Mouse (Mus musculus) intestine, embryonic 16.5 days (tissue): ENCODE measurements around the gene Gm44502. TPM values are rescaled to one million over a fixed set of nuclear protein-coding genes. Genes with fewer than 3 reads are reported as not detected.

ENCODE experiments used
- ATAC-seq: fragments of 200-750 bp; cut with Nextera tagmentation; 2 replicates; pipeline ENCODE4 v1.8.0; 2017; ENCODE audit warnings: moderate TSS enrichment, moderate library complexity
- H3K27ac ChIP-seq: fragments of 300-500 bp; sonication (generic); 2 replicates; pipeline ENCODE4 v1.5.1; 2014; ENCODE audit warnings: mild to moderate bottlenecking, low read length
- H3K27me3 ChIP-seq: fragments of 300-500 bp; sonication (generic); replicated peaks from 2 replicates; pipeline ENCODE4 v1.6.1; 2014; ENCODE audit warnings: low read length, control low read depth, mixed read lengths; ENCODE audit not compliant: control insufficient read depth, insufficient read depth
- H3K36me3 ChIP-seq: fragments of 300-500 bp; sonication (generic); 2 replicates; pipeline ENCODE4 v1.6.1; 2014; ENCODE audit warnings: low read length, control low read depth; ENCODE audit not compliant: control insufficient read depth, insufficient read depth
- H3K4me1 ChIP-seq: fragments of 300-500 bp; sonication (generic); 2 replicates; pipeline ENCODE4 v1.6.1; 2014; ENCODE audit warnings: low read length, control low read depth, mixed read lengths; ENCODE audit not compliant: control insufficient read depth, insufficient read depth
- H3K4me2 ChIP-seq: fragments of 300-500 bp; sonication (generic); 2 replicates; pipeline ENCODE4 v1.6.1; 2014; ENCODE audit warnings: low read depth, low read length, control low read depth
- H3K4me3 ChIP-seq: fragments of 300-500 bp; sonication (generic); 2 replicates; pipeline ENCODE4 v1.5.1; 2014; ENCODE audit warnings: mild to moderate bottlenecking, low read length
- H3K9ac ChIP-seq: fragments of 300-500 bp; sonication (generic); 2 replicates; pipeline ENCODE4 v1.6.1; 2014; ENCODE audit warnings: low read depth, low read length
- H3K9me3 ChIP-seq: fragments of 300-500 bp; sonication (generic); 2 replicates; pipeline ENCODE4 v1.6.1; 2016; ENCODE audit warnings: low read length, control low read depth; ENCODE audit not compliant: control insufficient read depth
- WGBS: fragments of 180-500 bp; shearing (Covaris S2); extraction: QIAGEN DNeasy Blood & Tissue Kit; methylation state at CpG from one replicate; pipeline ENCODE4 v1.1.7; 2014; 5-methylcytosine and 5-hydroxymethylcytosine counted together
- polyA plus RNA-seq: library from polyadenylated mRNA; unstranded; fragments of >200 nt; fragmentation: Nextera tagmentation; extraction: Ambion mirVana; gene quantifications from 2 replicates; pipeline ENCODE4 v1.2.1, GENCODE M21; 2015

Gene Gm44502
- polyA plus RNA-seq, 1 experiment from 2014 or later = not detected

DNA sequence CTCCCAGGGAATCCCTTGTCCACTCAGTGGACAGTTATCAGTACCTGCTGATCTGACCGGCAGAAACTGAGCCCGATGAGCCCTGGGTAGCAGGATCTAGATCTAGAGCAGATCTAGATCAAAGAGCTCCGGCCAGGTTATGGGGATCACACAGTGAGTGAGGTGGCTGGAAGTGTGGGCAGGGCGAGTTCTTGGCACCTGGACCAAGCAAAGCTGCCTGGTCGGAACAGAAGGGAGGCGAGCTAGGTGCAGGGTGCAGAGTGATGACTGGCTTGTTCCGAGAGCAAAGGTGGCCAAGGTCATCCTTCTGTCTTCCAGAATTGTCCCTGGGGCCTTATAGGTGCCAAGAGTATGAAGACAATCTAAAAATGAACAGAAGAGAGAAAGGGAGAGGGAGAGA lies 30.3 kb upstream of the Gm44502 start:
- ATAC-seq = no peak
- no peaks in the 10 kb centered on the region for H3K4me1 ChIP-seq
- no peak overlapping the region for H3K27ac ChIP-seq
- 81% methylated on average over 7 of the region's 7 CpGs for WGBS
- H3K9me3 ChIP-seq = no peaks in the 10 kb centered on the region
- no peak overlapping the region for H3K4me2 ChIP-seq
- no peaks in the 10 kb centered on the region for H3K36me3 ChIP-seq
- H3K9ac ChIP-seq = no peak overlapping the region
- peaks cover 10% of the 10 kb centered on the region; the same call in 1 of the 2 replicates for H3K27me3 ChIP-seq
- H3K4me3 ChIP-seq = no peak overlapping the region

GRCm38 (mm10) chr15:89458942-89459341 lies 29.4 kb upstream of the Gm44502 start:
- WGBS = 91% methylated on average over 15 of the region's 15 CpGs
- ATAC-seq = no peak
- H3K27me3 ChIP-seq = peaks cover 16% of the 10 kb centered on the region

GRCm38 (mm10) chr15:89455642-89456041 lies 26.1 kb upstream of the Gm44502 start:
- Histone ChIP-seq H3K4me2 (no peak overlapping the region), H3K27ac (no peak overlapping the region), H3K4me3 (no peak overlapping the region), H3K9me3 (no peaks in the 10 kb centered on the region), H3K4me1 (peaks cover 11% of the 10 kb centered on the region), H3K27me3 (peaks cover 25% of the 10 kb centered on the region), H3K36me3 (no peaks in the 10 kb centered on the region), H3K9ac (no peak overlapping the region)
- 64% methylated on average over 6 of the region's 6 CpGs for WGBS
- no peak for ATAC-seq

More at GRCm38 (mm10) chr15:89458942-89459341, 29.4 kb upstream of the Gm44502 start:
- no peak overlapping the region for H3K4me2 ChIP-seq
- no peak overlapping the region for H3K9ac ChIP-seq
- no peak overlapping the region for H3K4me3 ChIP-seq
- H3K27ac ChIP-seq = no peak overlapping the region
- H3K9me3 ChIP-seq = no peaks in the 10 kb centered on the region
- peaks cover 6% of the 10 kb centered on the region for H3K4me1 ChIP-seq
- H3K36me3 ChIP-seq = no peaks in the 10 kb centered on the region

GRCm38 (mm10) chr15:89454857-89455256 lies 25.4 kb upstream of the Gm44502 start:
- H3K9me3 ChIP-seq = no peaks in the 10 kb centered on the region
- no peak overlapping the region for H3K9ac ChIP-seq
- H3K27me3 ChIP-seq = peaks cover 25% of the 10 kb centered on the region
- ATAC-seq = no peak
- no peaks in the 10 kb centered on the region for H3K36me3 ChIP-seq
- WGBS = 24% methylated on average over 5 of the region's 6 CpGs
- H3K4me2 ChIP-seq = peak overlapping the region; percentile 84; the same call in 1 of the 2 replicates
- H3K4me1 ChIP-seq = peaks cover 11% of the 10 kb centered on the region
- H3K4me3 ChIP-seq = peak overlapping the region; percentile 52; the same call in 1 of the 2 replicates
- no peak overlapping the region for H3K27ac ChIP-seq

- peak within 1 kb of the TSS; percentile 52 for H3K4me3 ChIP-seq
- H3K4me1 ChIP-seq = peaks cover 11% of the 10 kb centered on the region
- H3K27ac ChIP-seq = no peak within 1 kb of the TSS
- peak; percentile 63 for ATAC-seq
- H3K9me3 ChIP-seq = no peaks in the 10 kb centered on the region
- peak within 1 kb of the TSS; percentile 84 for H3K4me2 ChIP-seq
- H3K27me3 ChIP-seq = peaks cover 25% of the 10 kb centered on the region
- no peaks in the 10 kb centered on the region for H3K36me3 ChIP-seq
- WGBS = under 1% methylated on average over 53 of the region's 53 CpGs
- 0 out of 2 replicates have a peak within 1 kb of the TSS, but pooled peaks have one; percentile 14 for H3K9ac ChIP-seq
These were observed 24.5 kb upstream of the Gm44502 start, which contains the start of gene Mapk8ip2 for GRCm38 (mm10) chr15:89453865-89454478. Gene Mapk8ip2, plus strand, starts transcription at chr15:89453913.

DNA sequence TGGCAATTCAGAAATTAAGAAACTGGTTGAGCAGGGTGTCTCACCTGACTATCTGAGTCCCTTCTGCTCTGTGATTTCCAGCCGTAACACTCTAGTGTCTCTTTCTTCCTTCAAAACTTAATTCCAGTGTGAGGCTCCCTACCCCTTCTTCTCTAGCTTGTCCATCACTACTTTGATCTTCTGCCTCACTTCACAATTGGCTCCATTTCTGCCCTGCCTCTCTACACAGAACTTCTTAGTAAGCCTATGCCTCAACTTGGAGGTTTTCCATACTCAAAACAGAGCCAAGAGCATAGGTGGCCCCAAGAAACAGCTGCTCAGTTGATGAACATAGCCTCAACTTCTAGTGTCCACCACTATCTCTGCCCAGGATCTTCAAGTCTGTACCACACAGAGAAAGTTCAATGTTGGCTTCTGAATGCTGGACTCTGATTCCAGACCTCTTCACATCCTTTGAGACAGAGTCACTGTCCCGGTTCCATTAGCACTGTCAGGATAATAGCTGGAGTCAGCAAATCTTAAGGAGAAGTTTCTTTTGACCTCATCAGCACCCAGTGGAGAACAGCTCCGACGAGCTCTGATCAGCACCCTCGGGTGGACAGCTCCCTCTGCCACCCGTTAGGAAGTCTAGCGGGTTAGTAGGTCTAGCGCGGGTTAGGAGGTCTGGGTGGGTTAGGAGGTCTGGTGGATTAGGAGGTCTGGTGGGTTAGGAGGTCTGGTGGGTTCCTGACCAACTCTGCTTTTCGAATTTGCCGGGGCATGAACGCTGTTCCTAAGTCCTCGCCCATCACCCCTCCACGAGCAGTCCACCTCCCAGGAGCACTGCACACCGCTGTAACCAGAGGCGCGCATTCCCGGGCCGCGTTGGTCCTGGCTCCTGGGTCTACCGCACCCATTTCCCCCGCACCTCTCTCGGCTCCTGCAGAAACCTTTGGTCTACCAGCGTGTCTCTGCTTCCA lies 23.7 kb upstream of the Gm44502 start:
- H3K4me1 ChIP-seq = peaks cover 11% of the 10 kb centered on the region
- H3K4me2 ChIP-seq = peak overlapping the region; percentile 84
- no peaks in the 10 kb centered on the region for H3K9me3 ChIP-seq
- H3K27ac ChIP-seq = no peak overlapping the region
- peak; percentile 79 for ATAC-seq
- peak overlapping the region; percentile 52 for H3K4me3 ChIP-seq
- H3K36me3 ChIP-seq = no peaks in the 10 kb centered on the region
- WGBS = 5% methylated on average over 23 of the region's 24 CpGs
- H3K9ac ChIP-seq = no peak overlapping the region
- peaks cover 25% of the 10 kb centered on the region for H3K27me3 ChIP-seq

DNA sequence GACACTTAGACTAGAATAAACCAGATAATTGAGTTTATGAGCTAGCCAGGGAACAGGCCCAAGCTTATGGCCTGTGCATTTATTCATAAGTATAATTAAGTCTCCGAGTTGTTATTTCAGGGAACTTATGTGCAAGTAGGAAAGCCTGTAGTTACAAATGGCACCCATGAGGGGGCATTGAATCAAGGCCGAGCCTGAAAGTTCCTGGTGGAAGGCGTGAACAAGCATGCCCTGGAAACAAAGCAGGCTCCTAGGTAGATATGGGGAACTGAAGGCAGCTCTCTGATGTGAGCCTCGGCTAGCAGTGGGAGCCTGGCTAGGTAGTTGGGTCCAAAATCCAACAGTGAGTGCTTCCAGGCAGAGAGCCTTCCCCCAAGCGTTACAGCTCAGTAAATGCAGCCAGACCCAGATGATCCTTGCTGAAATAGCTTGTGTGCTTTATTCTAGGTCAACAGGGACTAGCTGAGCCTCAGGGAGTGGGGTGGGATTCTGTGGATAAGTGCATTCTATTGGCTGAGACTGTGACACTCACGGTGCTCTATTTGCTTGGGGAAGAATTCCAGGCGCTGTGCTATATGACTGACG lies 13.1 kb upstream of the Gm44502 start:
- H3K27me3 ChIP-seq = no peaks in the 10 kb centered on the region
- H3K36me3 ChIP-seq = no peaks in the 10 kb centered on the region
- no peaks in the 10 kb centered on the region for H3K4me1 ChIP-seq
- H3K9me3 ChIP-seq = no peaks in the 10 kb centered on the region
- no peak overlapping the region for H3K9ac ChIP-seq
- WGBS = 42% methylated on average over 8 of the region's 8 CpGs
- no peak overlapping the region for H3K4me2 ChIP-seq
- no peak overlapping the region for H3K4me3 ChIP-seq
- ATAC-seq = no peak
- H3K27ac ChIP-seq = no peak overlapping the region

- no peaks in the 10 kb centered on the region for H3K36me3 ChIP-seq
- 87% methylated on average over 5 of the region's 5 CpGs for WGBS
- H3K4me1 ChIP-seq = peaks cover 4% of the 10 kb centered on the region; the same call in 1 of the 2 replicates
- H3K27ac ChIP-seq = no peak overlapping the region
- no peaks in the 10 kb centered on the region for H3K9me3 ChIP-seq
- H3K9ac ChIP-seq = no peak overlapping the region
- no peak overlapping the region for H3K4me3 ChIP-seq
- no peak for ATAC-seq
- no peaks in the 10 kb centered on the region for H3K27me3 ChIP-seq
- H3K4me2 ChIP-seq = no peak overlapping the region
These were observed 6.4 kb upstream of the Gm44502 start for GRCm38 (mm10) chr15:89435878-89436277.

GRCm38 (mm10) chr15:89434136-89434535 lies 4.6 kb upstream of the Gm44502 start:
- Histone ChIP-seq H3K27me3 (no peaks in the 10 kb centered on the region), H3K27ac (no peak overlapping the region), H3K36me3 (no peaks in the 10 kb centered on the region), H3K9me3 (no peaks in the 10 kb centered on the region), H3K4me2 (no peak overlapping the region), H3K4me1 (peaks cover 4% of the 10 kb centered on the region), H3K4me3 (no peak overlapping the region), H3K9ac (no peak overlapping the region)
- ATAC-seq = no peak
- WGBS = 79% methylated on average over 3 of the region's 3 CpGs
